Mouse (Mus musculus): Measurements from ENCODE around the gene Tmem212. TPM values are rescaled to one million over a fixed set of nuclear protein-coding genes. Genes with fewer than 3 reads are reported as not detected.

The Tmem212 gene
- total and polyA plus RNA-seq, 3 experiments = not detected

DNA sequence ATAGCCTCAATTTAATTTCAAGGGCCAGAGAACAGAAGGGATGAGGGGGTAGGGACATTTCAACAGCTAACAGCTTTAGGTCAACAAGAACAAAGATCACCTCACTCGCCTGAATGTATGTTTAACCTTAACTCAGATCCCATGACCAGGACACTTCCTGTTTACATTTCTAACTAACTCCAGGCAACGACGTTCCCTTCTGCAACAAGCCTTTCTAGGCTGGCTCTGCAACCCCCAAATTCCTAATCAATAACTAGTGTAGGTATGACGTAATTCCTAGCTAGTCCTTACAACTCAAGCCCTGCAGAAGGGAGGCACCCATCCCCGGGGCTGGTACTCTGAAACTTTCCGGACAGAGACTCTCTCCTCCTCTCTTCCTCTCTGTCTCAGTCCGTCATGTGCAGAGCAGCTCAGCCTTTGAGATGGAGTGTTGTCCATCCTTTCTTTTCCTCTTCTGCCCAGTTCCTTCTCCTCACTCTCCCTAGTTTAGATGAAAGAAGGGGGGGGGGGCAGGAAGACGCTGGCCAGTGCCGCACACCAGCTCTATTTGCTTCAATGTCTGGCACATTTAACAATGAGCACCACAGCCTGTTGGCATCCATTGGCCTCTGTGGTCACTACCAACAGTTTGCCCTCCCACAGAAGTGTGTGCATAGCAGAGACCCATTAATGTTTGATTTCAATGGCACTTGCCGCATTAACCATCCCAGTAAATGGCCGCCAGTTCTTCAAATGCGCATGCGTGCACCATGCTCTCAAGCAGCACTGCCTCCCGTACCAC is 22.7 kb upstream of the Tmem212 start:
- DNase-seq (ENCODE audit: low spot score) = no peak
- H3K27me3 ChIP-seq (ENCODE audit: insufficient read depth, low read length) = no peaks in the 10 kb centered on the region
- TF ChIP-seq CTCF (IDR thresholded peaks at IDR 0.05; ENCODE audit: low read depth, low read length) (no peak), GATA1 (IDR thresholded peaks at IDR 0.05; ENCODE audit: borderline replicate concordance, low read length) (no peak), POLR2AphosphoS5 (IDR thresholded peaks at IDR 0.05; ENCODE audit: insufficient replicate concordance, low read depth, low read length) (no peak), GATA2 (IDR thresholded peaks at IDR 0.05; ENCODE audit: borderline replicate concordance, low read depth, low read length) (no peak), TAL1 (conservative IDR thresholded peaks at IDR 0.05; ENCODE audit: low read depth, low read length) (no peak)
- no peaks in the 10 kb centered on the region for H3K4me1 ChIP-seq (ENCODE audit: insufficient read depth, low read depth, low read length)
- ATAC-seq (ENCODE audit: extremely low read depth, insufficient number of reproducible peaks, low FRiP score, poor library complexity, severe bottlenecking) = no peak
- H3K36me3 ChIP-seq (replicated peaks) = no peaks in the 10 kb centered on the region
- no peaks in the 10 kb centered on the region for H3K9me3 ChIP-seq (replicated peaks)
- H3K4me3 ChIP-seq (ENCODE audit: low read depth, low read length) = no peak overlapping the region

DNA sequence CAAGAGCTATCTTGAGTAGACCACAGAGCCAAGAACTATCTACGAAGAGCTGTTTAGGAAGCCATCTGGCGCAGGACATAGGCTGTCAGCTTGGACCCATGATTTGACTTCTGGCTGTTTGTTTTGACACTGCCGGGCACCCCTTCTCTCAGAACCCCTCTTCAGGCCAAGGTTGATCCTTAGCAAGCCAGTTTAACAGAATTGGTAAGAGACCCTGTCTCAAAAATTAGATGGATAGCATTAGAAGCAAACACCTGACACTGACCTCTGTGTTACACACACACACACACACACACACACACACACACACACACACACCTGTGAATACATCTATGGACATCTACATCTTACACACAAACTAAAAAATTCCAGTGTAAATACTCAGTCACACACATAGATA is 12.8 kb upstream of the Tmem212 start:
- Histone ChIP-seq H3K4me3 (ENCODE audit: low read depth, low read length) (no peak overlapping the region), H3K4me1 (ENCODE audit: insufficient read depth, low read depth, low read length) (no peaks in the 10 kb centered on the region), H3K9me3 (replicated peaks) (no peaks in the 10 kb centered on the region), H3K27me3 (ENCODE audit: insufficient read depth, low read length) (no peaks in the 10 kb centered on the region), H3K36me3 (replicated peaks) (no peaks in the 10 kb centered on the region)
- DNase-seq (ENCODE audit: low spot score) (no peak), ATAC-seq (ENCODE audit: extremely low read depth, insufficient number of reproducible peaks, low FRiP score, poor library complexity, severe bottlenecking) (no peak)
- no peak for TF ChIP-seq GATA1 (IDR thresholded peaks at IDR 0.05; ENCODE audit: borderline replicate concordance, low read length)
- no peak for TF ChIP-seq GATA2 (IDR thresholded peaks at IDR 0.05; ENCODE audit: borderline replicate concordance, low read depth, low read length)
- TF ChIP-seq TAL1 (conservative IDR thresholded peaks at IDR 0.05; ENCODE audit: low read depth, low read length) = no peak
- TF ChIP-seq CTCF (IDR thresholded peaks at IDR 0.05; ENCODE audit: low read depth, low read length) = no peak
- no peak for TF ChIP-seq POLR2AphosphoS5 (IDR thresholded peaks at IDR 0.05; ENCODE audit: insufficient replicate concordance, low read depth, low read length)

DNA sequence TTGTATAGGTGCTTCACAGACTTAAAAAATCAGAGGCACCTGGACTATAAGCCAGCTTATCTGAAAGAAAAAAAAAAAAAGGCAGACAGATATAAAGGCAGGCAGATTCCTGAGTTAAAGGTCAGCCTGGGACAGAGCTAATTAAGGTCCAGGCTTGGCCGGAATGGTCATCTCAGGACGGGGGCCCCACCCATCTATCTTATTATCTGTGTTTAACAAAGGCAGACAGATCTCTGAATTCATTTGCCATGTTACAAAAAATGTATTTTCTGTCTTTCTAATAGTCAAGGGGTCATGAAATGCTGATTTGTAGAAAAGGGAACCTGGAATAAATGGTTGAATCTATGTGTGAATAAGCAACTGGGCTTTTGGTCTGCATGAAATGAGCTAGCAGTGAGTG is 12.1 kb upstream of the Tmem212 start:
- Histone ChIP-seq H3K4me1 (ENCODE audit: insufficient read depth, low read depth, low read length) (no peaks in the 10 kb centered on the region), H3K36me3 (replicated peaks) (no peaks in the 10 kb centered on the region), H3K27me3 (ENCODE audit: insufficient read depth, low read length) (no peaks in the 10 kb centered on the region), H3K4me3 (ENCODE audit: low read depth, low read length) (no peak overlapping the region), H3K9me3 (replicated peaks) (no peaks in the 10 kb centered on the region)
- no peak for ATAC-seq (ENCODE audit: extremely low read depth, insufficient number of reproducible peaks, low FRiP score, poor library complexity, severe bottlenecking)
- TF ChIP-seq POLR2AphosphoS5 (IDR thresholded peaks at IDR 0.05; ENCODE audit: insufficient replicate concordance, low read depth, low read length) (no peak), CTCF (IDR thresholded peaks at IDR 0.05; ENCODE audit: low read depth, low read length) (no peak), GATA1 (IDR thresholded peaks at IDR 0.05; ENCODE audit: borderline replicate concordance, low read length) (no peak), GATA2 (IDR thresholded peaks at IDR 0.05; ENCODE audit: borderline replicate concordance, low read depth, low read length) (no peak), TAL1 (conservative IDR thresholded peaks at IDR 0.05; ENCODE audit: low read depth, low read length) (no peak)
- DNase-seq (ENCODE audit: low spot score) = no peak

DNA sequence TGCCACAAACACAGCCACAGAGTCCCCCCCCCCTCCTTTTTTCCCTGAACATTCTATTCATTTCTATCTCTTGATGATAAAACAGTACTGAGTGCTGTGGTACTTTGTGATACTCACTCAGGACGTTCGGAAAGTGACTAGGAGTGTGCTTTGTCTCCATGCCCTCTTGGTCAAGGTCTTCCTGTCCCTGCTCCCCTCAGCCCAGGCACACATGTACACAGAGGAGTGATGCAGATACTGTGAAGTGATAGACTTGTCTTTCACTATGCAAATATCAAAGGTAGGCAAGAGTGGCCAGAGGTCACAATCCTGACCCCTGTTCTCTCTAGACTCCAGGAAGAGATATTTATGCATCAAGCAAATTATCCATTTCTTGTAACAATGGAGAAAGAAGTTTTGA is 11.1 kb upstream of the Tmem212 start:
- Histone ChIP-seq H3K4me3 (ENCODE audit: low read depth, low read length) (no peak overlapping the region), H3K4me1 (ENCODE audit: insufficient read depth, low read depth, low read length) (no peaks in the 10 kb centered on the region), H3K27me3 (ENCODE audit: insufficient read depth, low read length) (no peaks in the 10 kb centered on the region), H3K36me3 (replicated peaks) (no peaks in the 10 kb centered on the region), H3K9me3 (replicated peaks) (no peaks in the 10 kb centered on the region)
- ATAC-seq (ENCODE audit: extremely low read depth, insufficient number of reproducible peaks, low FRiP score, poor library complexity, severe bottlenecking) = no peak
- no peak for DNase-seq (ENCODE audit: low spot score)
- no peak for TF ChIP-seq CTCF (IDR thresholded peaks at IDR 0.05; ENCODE audit: low read depth, low read length)
- no peak for TF ChIP-seq GATA1 (IDR thresholded peaks at IDR 0.05; ENCODE audit: borderline replicate concordance, low read length)
- no peak for TF ChIP-seq TAL1 (conservative IDR thresholded peaks at IDR 0.05; ENCODE audit: low read depth, low read length)
- no peak for TF ChIP-seq GATA2 (IDR thresholded peaks at IDR 0.05; ENCODE audit: borderline replicate concordance, low read depth, low read length)
- TF ChIP-seq POLR2AphosphoS5 (IDR thresholded peaks at IDR 0.05; ENCODE audit: insufficient replicate concordance, low read depth, low read length) = no peak

DNA sequence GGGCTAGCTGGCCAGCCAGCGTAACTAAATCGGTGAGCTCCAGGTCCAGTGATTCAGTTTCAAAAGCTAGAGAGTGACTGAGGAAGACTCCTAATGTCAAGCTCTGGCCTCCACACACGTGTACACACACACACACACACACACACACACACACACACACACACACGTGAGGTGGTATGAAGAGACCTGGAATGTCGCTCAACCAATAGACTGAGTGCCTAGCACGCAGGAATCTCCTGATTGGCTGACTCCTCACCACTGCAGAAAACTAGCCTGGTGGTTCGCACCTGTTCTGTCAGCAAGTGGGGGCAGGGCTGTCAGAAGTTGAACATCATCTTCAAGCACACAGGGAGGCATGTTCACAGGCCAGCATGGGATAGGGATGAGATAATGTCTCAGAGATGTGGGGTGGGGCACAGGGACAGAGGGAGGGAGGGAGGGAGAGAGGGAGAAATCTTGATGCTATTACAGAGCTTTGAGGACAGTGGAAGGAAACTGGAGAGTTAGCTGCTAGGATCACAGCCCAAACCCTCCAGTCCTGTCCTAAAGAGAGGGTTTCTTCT is 10.6 kb upstream of the Tmem212 start:
- Histone ChIP-seq H3K36me3 (replicated peaks) (no peaks in the 10 kb centered on the region), H3K4me1 (ENCODE audit: insufficient read depth, low read depth, low read length) (no peaks in the 10 kb centered on the region), H3K9me3 (replicated peaks) (no peaks in the 10 kb centered on the region), H3K27me3 (ENCODE audit: insufficient read depth, low read length) (no peaks in the 10 kb centered on the region), H3K4me3 (ENCODE audit: low read depth, low read length) (no peak overlapping the region)
- no peak for DNase-seq (ENCODE audit: low spot score)
- no peak for TF ChIP-seq CTCF (IDR thresholded peaks at IDR 0.05; ENCODE audit: low read depth, low read length)
- no peak for TF ChIP-seq TAL1 (conservative IDR thresholded peaks at IDR 0.05; ENCODE audit: low read depth, low read length)
- TF ChIP-seq POLR2AphosphoS5 (IDR thresholded peaks at IDR 0.05; ENCODE audit: insufficient replicate concordance, low read depth, low read length) = no peak
- TF ChIP-seq GATA2 (IDR thresholded peaks at IDR 0.05; ENCODE audit: borderline replicate concordance, low read depth, low read length) = no peak
- TF ChIP-seq GATA1 (IDR thresholded peaks at IDR 0.05; ENCODE audit: borderline replicate concordance, low read length) = no peak
- no peak for ATAC-seq (ENCODE audit: extremely low read depth, insufficient number of reproducible peaks, low FRiP score, poor library complexity, severe bottlenecking)

DNA sequence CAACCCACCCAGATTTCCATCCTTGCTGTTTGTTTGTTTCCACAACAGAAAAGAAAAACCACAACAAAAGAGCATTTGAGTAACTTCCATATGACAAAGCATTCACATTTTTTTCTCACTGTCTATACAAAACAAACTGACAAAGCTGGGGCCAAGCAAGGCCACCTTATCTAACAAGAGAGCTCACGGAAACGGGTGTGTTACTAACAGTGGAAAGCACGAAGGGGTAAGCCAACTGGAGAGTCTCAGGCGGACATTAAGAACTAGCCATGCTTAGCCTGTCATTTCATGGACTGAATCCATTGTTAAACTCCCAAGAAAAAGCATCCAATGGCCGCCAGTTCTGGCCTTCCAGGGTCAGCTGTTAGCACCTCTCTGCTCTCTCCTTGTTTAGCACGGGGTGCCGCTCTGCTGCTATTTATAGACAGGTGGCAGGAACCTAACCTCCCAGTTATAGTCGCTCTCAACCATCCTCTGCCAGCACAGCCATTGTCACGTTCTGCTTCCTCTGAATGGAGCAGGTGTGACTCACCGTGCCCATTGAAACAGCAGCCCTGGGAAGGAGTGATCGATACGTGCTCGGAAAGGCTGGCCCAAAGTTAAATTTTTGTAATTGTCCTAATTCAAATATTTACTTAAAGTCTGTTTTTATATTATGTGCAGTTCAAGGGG is 8.6 kb upstream of the Tmem212 start:
- TF ChIP-seq CTCF (IDR thresholded peaks at IDR 0.05; ENCODE audit: low read depth, low read length) = no peak
- TF ChIP-seq POLR2AphosphoS5 (IDR thresholded peaks at IDR 0.05; ENCODE audit: insufficient replicate concordance, low read depth, low read length) = no peak
- no peak for TF ChIP-seq GATA2 (IDR thresholded peaks at IDR 0.05; ENCODE audit: borderline replicate concordance, low read depth, low read length)
- no peak for TF ChIP-seq GATA1 (IDR thresholded peaks at IDR 0.05; ENCODE audit: borderline replicate concordance, low read length)
- no peak for TF ChIP-seq TAL1 (conservative IDR thresholded peaks at IDR 0.05; ENCODE audit: low read depth, low read length)
- DNase-seq (ENCODE audit: low spot score) (no peak), ATAC-seq (ENCODE audit: extremely low read depth, insufficient number of reproducible peaks, low FRiP score, poor library complexity, severe bottlenecking) (no peak)
- Histone ChIP-seq H3K36me3 (replicated peaks) (no peaks in the 10 kb centered on the region), H3K27me3 (ENCODE audit: insufficient read depth, low read length) (no peaks in the 10 kb centered on the region), H3K4me1 (ENCODE audit: insufficient read depth, low read depth, low read length) (no peaks in the 10 kb centered on the region), H3K4me3 (ENCODE audit: low read depth, low read length) (no peak overlapping the region), H3K9me3 (replicated peaks) (no peaks in the 10 kb centered on the region)

All from G1E (cell line).